Comparison of ENCODE assay signal across 15 mouse cellular contexts in genomic region chr8:122736623-122737022, GRCm38 (mm10). TPM values are rescaled to one million over a fixed set of nuclear protein-coding genes. Genes with fewer than 3 reads are reported as not detected.
A peak's percentile ranks its signal among the peaks of the same experiment; 100 is the strongest.
DNase-seq lines count a peak whose midpoint lies in the region; ATAC-seq and TF ChIP-seq lines count a peak whose summit lies in the region.
"Had no signal": no experiment of that assay in that cellular context is flagged by ENCODE, and none has a peak within 500 bp of the region (broad histone marks: within the 10 kb centered on the region; RNA-seq: fewer than 3 reads in every experiment).

No protein-coding gene starts in this region.

- H3K4me3 ChIP-seq in forebrain, embryonic 13.5 days: no peak overlapping the region
- no peak overlapping the region for H3K4me3 ChIP-seq in forebrain, embryonic 16.5 days (replicated peaks; ENCODE audit: low read length)
- H3K4me3 ChIP-seq in heart, embryonic 16.5 days (ENCODE audit: low read length): peak overlapping the region; percentile 15
- H3K4me3 ChIP-seq in midbrain, embryonic 14.5 days (replicated peaks; ENCODE audit: low read depth, low read length): no peak overlapping the region
- H3K4me3 ChIP-seq in midbrain, postnatal 0 days (ENCODE audit: low read depth, low read length): no peak overlapping the region
- H3K4me3 ChIP-seq in neural tube, embryonic 15.5 days (replicated peaks): no peak overlapping the region
- no peak overlapping the region for H3K4me3 ChIP-seq in layer of hippocampus, adult 2 months
- H3K4me3 ChIP-seq: embryonic facial prominence, embryonic 15.5 days had no signal

- no peak overlapping the region for H3K4me2 ChIP-seq in forebrain, embryonic 13.5 days
- no peak overlapping the region for H3K4me2 ChIP-seq in forebrain, embryonic 16.5 days (ENCODE audit: low read length)
- H3K4me2 ChIP-seq in heart, embryonic 16.5 days (ENCODE audit: low read depth, low read length): peak overlapping the region; percentile 37; the same call in 1 of the 2 replicates
- H3K4me2 ChIP-seq in midbrain, embryonic 14.5 days (ENCODE audit: low read length): no peak overlapping the region
- H3K4me2 ChIP-seq in midbrain, postnatal 0 days (ENCODE audit: low read depth, low read length, poor library complexity, severe bottlenecking): no peak overlapping the region
- H3K4me2 ChIP-seq in neural tube, embryonic 15.5 days: no peak overlapping the region
- H3K4me2 ChIP-seq: embryonic facial prominence, embryonic 15.5 days had no signal

- peak overlapping the region; percentile 85; the same call in 1 of the 2 replicates for H3K27ac ChIP-seq in forebrain, embryonic 13.5 days
- no peak overlapping the region for H3K27ac ChIP-seq in forebrain, embryonic 16.5 days (ENCODE audit: low read length)
- H3K27ac ChIP-seq in heart, embryonic 16.5 days (ENCODE audit: low read length): 0 out of 2 replicates have a peak overlapping the region, but pooled peaks have one; percentile 3
- H3K27ac ChIP-seq in midbrain, embryonic 14.5 days (replicated peaks; ENCODE audit: low read depth, low read length): peak overlapping the region; percentile 55
- no peak overlapping the region for H3K27ac ChIP-seq in midbrain, postnatal 0 days (ENCODE audit: low read depth, low read length)
- H3K27ac ChIP-seq in neural tube, embryonic 15.5 days (replicated peaks): peak overlapping the region; percentile 89
- no peak overlapping the region for H3K27ac ChIP-seq in layer of hippocampus, adult 2 months
- H3K27ac ChIP-seq: embryonic facial prominence, embryonic 15.5 days had no signal

- H3K36me3 ChIP-seq in forebrain, embryonic 13.5 days (ENCODE audit: poor library complexity, severe bottlenecking): no peaks in the 10 kb centered on the region
- no peaks in the 10 kb centered on the region for H3K36me3 ChIP-seq in forebrain, embryonic 16.5 days (ENCODE audit: control insufficient read depth, insufficient read depth)
- no peaks in the 10 kb centered on the region for H3K36me3 ChIP-seq in heart, embryonic 16.5 days (ENCODE audit: control insufficient read depth, insufficient read depth)
- no peaks in the 10 kb centered on the region for H3K36me3 ChIP-seq in midbrain, embryonic 14.5 days (ENCODE audit: control insufficient read depth, insufficient read depth, low read length)
- no peaks in the 10 kb centered on the region for H3K36me3 ChIP-seq in midbrain, postnatal 0 days (ENCODE audit: insufficient read depth, low read length)
- no peaks in the 10 kb centered on the region for H3K36me3 ChIP-seq in neural tube, embryonic 15.5 days
- H3K36me3 ChIP-seq: embryonic facial prominence, embryonic 15.5 days had no signal

- no peaks in the 10 kb centered on the region for H3K9me3 ChIP-seq in forebrain, embryonic 13.5 days (replicated peaks)
- H3K9me3 ChIP-seq in forebrain, embryonic 16.5 days (ENCODE audit: control insufficient read depth, low read length): no peaks in the 10 kb centered on the region
- H3K9me3 ChIP-seq in heart, embryonic 16.5 days (replicated peaks; ENCODE audit: control insufficient read depth, low read length): no peaks in the 10 kb centered on the region
- no peaks in the 10 kb centered on the region for H3K9me3 ChIP-seq in midbrain, embryonic 14.5 days (ENCODE audit: control insufficient read depth, low read length)
- H3K9me3 ChIP-seq in midbrain, postnatal 0 days (ENCODE audit: low read length): no peaks in the 10 kb centered on the region
- H3K9me3 ChIP-seq in neural tube, embryonic 15.5 days (replicated peaks): no peaks in the 10 kb centered on the region
- H3K9me3 ChIP-seq: embryonic facial prominence, embryonic 15.5 days had no signal

- peaks cover 15% of the 10 kb centered on the region; the same call in 1 of the 2 replicates for H3K27me3 ChIP-seq in forebrain, embryonic 13.5 days
- no peaks in the 10 kb centered on the region for H3K27me3 ChIP-seq in forebrain, embryonic 16.5 days (replicated peaks; ENCODE audit: control insufficient read depth, insufficient read depth, low read length)
- peaks cover 19% of the 10 kb centered on the region for H3K27me3 ChIP-seq in heart, embryonic 16.5 days (ENCODE audit: control insufficient read depth, insufficient read depth, low read length)
- no peaks in the 10 kb centered on the region for H3K27me3 ChIP-seq in midbrain, embryonic 14.5 days (ENCODE audit: control insufficient read depth, insufficient read depth, low read length)
- no peaks in the 10 kb centered on the region for H3K27me3 ChIP-seq in midbrain, postnatal 0 days (ENCODE audit: insufficient read depth, low read length)
- no peaks in the 10 kb centered on the region for H3K27me3 ChIP-seq in neural tube, embryonic 15.5 days (replicated peaks)

- H3K9ac ChIP-seq in forebrain, embryonic 13.5 days: no peak overlapping the region
- no peak overlapping the region for H3K9ac ChIP-seq in forebrain, embryonic 16.5 days (replicated peaks; ENCODE audit: low read depth, low read length)
- H3K9ac ChIP-seq in heart, embryonic 16.5 days (ENCODE audit: low read length): no peak overlapping the region
- no peak overlapping the region for H3K9ac ChIP-seq in midbrain, embryonic 14.5 days (replicated peaks; ENCODE audit: low read length)
- no peak overlapping the region for H3K9ac ChIP-seq in midbrain, postnatal 0 days (replicated peaks; ENCODE audit: low read length, poor library complexity, severe bottlenecking)
- H3K9ac ChIP-seq in neural tube, embryonic 15.5 days (replicated peaks): no peak overlapping the region
- H3K9ac ChIP-seq: embryonic facial prominence, embryonic 15.5 days had no signal

- DNase-seq in heart, adult 9 months (ENCODE audit: low spot score in 2 of 2): no peak
- DNase-seq in midbrain, embryonic 14.5 days: no peak
- DNase-seq in midbrain, postnatal 0 days (ENCODE audit: low spot score): no peak
- no peak for DNase-seq in layer of hippocampus, adult 2 months (ENCODE audit: low spot score in 2 of 2)
- DNase-seq: adrenal gland, postnatal 25 days; cerebellum, adult 8-10 months; gastrocnemius, postnatal 25 days; kidney, adult 9 months; lung, postnatal 36 days had no signal

- WGBS in forebrain, embryonic 13.5 days: 90% methylated on average over 11 of the region's 11 CpGs
- 89% methylated on average over 11 of the region's 11 CpGs for WGBS in forebrain, embryonic 16.5 days
- WGBS in heart, embryonic 16.5 days: 77% methylated on average over 11 of the region's 11 CpGs
- WGBS in midbrain, embryonic 14.5 days: 90% methylated on average over 11 of the region's 11 CpGs
- 90% methylated on average over 11 of the region's 11 CpGs for WGBS in midbrain, postnatal 0 days
- WGBS in neural tube, embryonic 15.5 days: 91% methylated on average over 11 of the region's 11 CpGs

- no peak for TF ChIP-seq CTCF in midbrain, postnatal 0 days (IDR thresholded peaks at IDR 0.05)
- TF ChIP-seq CTCF in layer of hippocampus, adult 2 months (conservative IDR thresholded peaks at IDR 0.05): no peak

- ATAC-seq in forebrain, embryonic 13.5 days: no peak
- ATAC-seq in forebrain, embryonic 16.5 days: no peak
- ATAC-seq in heart, embryonic 16.5 days (replicated peaks; ENCODE audit: extremely low read depth, insufficient read depth, low FRiP score): no peak
- ATAC-seq in midbrain, embryonic 14.5 days (ENCODE audit: low FRiP score, low TSS enrichment): no peak
- ATAC-seq in midbrain, postnatal 0 days (ENCODE audit: low FRiP score): no peak
- no peak for ATAC-seq in neural tube, embryonic 15.5 days (ENCODE audit: low FRiP score)
- ATAC-seq: activated CD4-positive, CD25-positive, alpha-beta regulatory T cell, adult 4 months had no signal

- peaks cover 80% of the 10 kb centered on the region for H3K4me1 ChIP-seq in forebrain, embryonic 13.5 days
- peaks cover 73% of the 10 kb centered on the region for H3K4me1 ChIP-seq in forebrain, embryonic 16.5 days (replicated peaks; ENCODE audit: control insufficient read depth, insufficient read depth, low read length)
- H3K4me1 ChIP-seq in heart, embryonic 16.5 days (ENCODE audit: control insufficient read depth, insufficient read depth, low read length): peaks cover 17% of the 10 kb centered on the region
- peaks cover 52% of the 10 kb centered on the region for H3K4me1 ChIP-seq in midbrain, embryonic 14.5 days (ENCODE audit: control insufficient read depth, insufficient read depth, low read length)
- H3K4me1 ChIP-seq in midbrain, postnatal 0 days (ENCODE audit: insufficient read depth, low read length): peaks cover 17% of the 10 kb centered on the region
- H3K4me1 ChIP-seq in neural tube, embryonic 15.5 days: peaks cover 78% of the 10 kb centered on the region

RNA-seq across cellular contexts. Expression of gene Cbfa2t3, which starts 37.7 kb away (rescaled TPM):
- 12.4 and 13.9 TPM in 2 replicates for polyA plus RNA-seq in forebrain, embryonic 13.5 days (2015; fragmentation: Nextera tagmentation; extraction: Ambion mirVana)
- polyA plus RNA-seq in forebrain, embryonic 16.5 days (2015; fragmentation: Nextera tagmentation; extraction: Ambion mirVana): 11.6 and 13.8 TPM in 2 replicates
- 4.6 and 4.8 TPM in 2 replicates for polyA plus RNA-seq in heart, embryonic 16.5 days (2015; fragmentation: Nextera tagmentation; extraction: Ambion mirVana)
- 25.2 and 28.7 TPM in 2 replicates for polyA plus RNA-seq in midbrain, embryonic 14.5 days (2014; fragmentation: Nextera tagmentation; extraction: Ambion mirVana)
- total RNA-seq in midbrain, postnatal 0 days (2014; rRNA removed): 11.1 and 11.8 TPM in 2 replicates
- 13.3 and 15.9 TPM in 2 replicates for polyA plus RNA-seq in midbrain, postnatal 0 days (2015; fragmentation: Nextera tagmentation; extraction: Ambion mirVana)
- polyA plus RNA-seq in neural tube, embryonic 15.5 days (2015; fragmentation: Nextera tagmentation; extraction: Ambion mirVana): 14.4 and 16.8 TPM in 2 replicates
- 10 to 100 TPM; 38.0 to 49.8 TPM for total RNA-seq in layer of hippocampus, adult 2 months (2021)

RNA-seq across cellular contexts. Expression of gene Acsf3, which starts 38.7 kb away (rescaled TPM):
- 15.4 and 17.4 TPM in 2 replicates for polyA plus RNA-seq in forebrain, embryonic 13.5 days (2015; fragmentation: Nextera tagmentation; extraction: Ambion mirVana)
- 13.6 and 15.9 TPM in 2 replicates for polyA plus RNA-seq in forebrain, embryonic 16.5 days (2015; fragmentation: Nextera tagmentation; extraction: Ambion mirVana)
- polyA plus RNA-seq in heart, embryonic 16.5 days (2015; fragmentation: Nextera tagmentation; extraction: Ambion mirVana): 14.9 and 17.2 TPM in 2 replicates
- polyA plus RNA-seq in midbrain, embryonic 14.5 days (2014; fragmentation: Nextera tagmentation; extraction: Ambion mirVana): 16.3 and 16.8 TPM in 2 replicates
- total RNA-seq in midbrain, postnatal 0 days (2014; rRNA removed): 22.1 and 22.7 TPM in 2 replicates
- 18.8 and 18.9 TPM in 2 replicates for polyA plus RNA-seq in midbrain, postnatal 0 days (2015; fragmentation: Nextera tagmentation; extraction: Ambion mirVana)
- polyA plus RNA-seq in neural tube, embryonic 15.5 days (2015; fragmentation: Nextera tagmentation; extraction: Ambion mirVana): 15.2 and 20.3 TPM in 2 replicates
- 10 to 100 TPM; 19.2 to 21.7 TPM for total RNA-seq in layer of hippocampus, adult 2 months (2021)

Comparison
In these comparisons a context has a peak if more than half of its experiments do, and no peak if none do; other contexts are left out.
1. H3K27ac ChIP-seq: peak in forebrain, embryonic 13.5 days (single experiment), heart, embryonic 16.5 days (single experiment), midbrain, embryonic 14.5 days (single experiment) and neural tube, embryonic 15.5 days (single experiment); none in forebrain, embryonic 16.5 days (single experiment), midbrain, postnatal 0 days (single experiment) and layer of hippocampus, adult 2 months (single experiment).